Mouse (Mus musculus) intestine, embryonic 14.5 days (tissue): ENCODE results near the gene Adcy7. TPM values are rescaled to one million over a fixed set of nuclear protein-coding genes. Genes with fewer than 3 reads are reported as not detected.

Source experiments
- ATAC-seq: fragments of 200-750 bp; cut with Nextera tagmentation; replicated peaks from 2 replicates; pipeline ENCODE4 v1.8.0; 2017; ENCODE audit warnings: low read depth, moderate number of reproducible peaks, moderate TSS enrichment, moderate library complexity; ENCODE audit not compliant: low FRiP score, low TSS enrichment
- DNase-seq: peaks from one replicate; pipeline ENCODE4 v3.0.0-alpha.2; 2018; ENCODE audit warnings: low spot score
- H3K27ac ChIP-seq: fragments of 300-500 bp; sonication (generic); 2 replicates; pipeline ENCODE4 v1.5.1; 2014; ENCODE audit warnings: low read depth, mild to moderate bottlenecking, control low read depth
- H3K27me3 ChIP-seq: fragments of 300-500 bp; sonication (generic); replicated peaks from 2 replicates; pipeline ENCODE4 v1.6.1; 2014; ENCODE audit warnings: low read length, control low read depth; ENCODE audit not compliant: control insufficient read depth, insufficient read depth
- H3K36me3 ChIP-seq: fragments of 300-500 bp; sonication (generic); 2 replicates; pipeline ENCODE4 v1.6.1; 2014; ENCODE audit warnings: low read length, control low read depth; ENCODE audit not compliant: control insufficient read depth, insufficient read depth
- H3K4me1 ChIP-seq: fragments of 300-500 bp; sonication (generic); replicated peaks from 2 replicates; pipeline ENCODE4 v1.6.1; 2014; ENCODE audit warnings: low read length, control low read depth, mixed read lengths; ENCODE audit not compliant: control insufficient read depth, insufficient read depth
- H3K4me2 ChIP-seq: fragments of 300-500 bp; sonication (generic); 2 replicates; pipeline ENCODE4 v1.6.1; 2014; ENCODE audit warnings: low read length
- H3K4me3 ChIP-seq: fragments of 300-500 bp; sonication (generic); 2 replicates; pipeline ENCODE4 v1.5.1; 2014; ENCODE audit warnings: low read depth, low read length, control low read depth, mixed read lengths
- H3K9ac ChIP-seq: fragments of 300-500 bp; sonication (generic); 2 replicates; pipeline ENCODE4 v1.6.1; 2014; ENCODE audit warnings: mild to moderate bottlenecking, low read length
- H3K9me3 ChIP-seq: fragments of 300-500 bp; sonication (generic); 2 replicates; pipeline ENCODE4 v1.6.1; 2016; ENCODE audit warnings: low read length, control low read depth; ENCODE audit not compliant: control insufficient read depth
- WGBS: fragments of 180-500 bp; shearing (Covaris S2); extraction: QIAGEN DNeasy Blood & Tissue Kit; methylation state at CpG from one replicate; pipeline ENCODE4 v1.1.7; 2014; 5-methylcytosine and 5-hydroxymethylcytosine counted together
- polyA plus RNA-seq: library from polyadenylated mRNA; unstranded; fragments of >200 nt; fragmentation: Nextera tagmentation; extraction: Ambion mirVana; gene quantifications from 2 replicates; pipeline ENCODE4 v1.2.1, GENCODE M21; 2014

Adcy7 gene
- polyA plus RNA-seq, 1 experiment from 2014 or later: 2.3 TPM

- Histone ChIP-seq H3K27ac (no peak overlapping the region), H3K4me1 (peaks cover 14% of the 10 kb centered on the region), H3K9ac (no peak overlapping the region), H3K27me3 (peaks cover under 1% of the 10 kb centered on the region; the same call in 1 of the 2 replicates), H3K9me3 (no peaks in the 10 kb centered on the region), H3K4me2 (no peak overlapping the region), H3K36me3 (no peaks in the 10 kb centered on the region), H3K4me3 (no peak overlapping the region)
- ATAC-seq (no peak), DNase-seq (peak; percentile 94)
- 43% methylated on average over 10 of the region's 10 CpGs for WGBS
These were observed 5.9 kb upstream of the Adcy7 start for GRCm38 (mm10) chr8:88266170-88266800.

DNA sequence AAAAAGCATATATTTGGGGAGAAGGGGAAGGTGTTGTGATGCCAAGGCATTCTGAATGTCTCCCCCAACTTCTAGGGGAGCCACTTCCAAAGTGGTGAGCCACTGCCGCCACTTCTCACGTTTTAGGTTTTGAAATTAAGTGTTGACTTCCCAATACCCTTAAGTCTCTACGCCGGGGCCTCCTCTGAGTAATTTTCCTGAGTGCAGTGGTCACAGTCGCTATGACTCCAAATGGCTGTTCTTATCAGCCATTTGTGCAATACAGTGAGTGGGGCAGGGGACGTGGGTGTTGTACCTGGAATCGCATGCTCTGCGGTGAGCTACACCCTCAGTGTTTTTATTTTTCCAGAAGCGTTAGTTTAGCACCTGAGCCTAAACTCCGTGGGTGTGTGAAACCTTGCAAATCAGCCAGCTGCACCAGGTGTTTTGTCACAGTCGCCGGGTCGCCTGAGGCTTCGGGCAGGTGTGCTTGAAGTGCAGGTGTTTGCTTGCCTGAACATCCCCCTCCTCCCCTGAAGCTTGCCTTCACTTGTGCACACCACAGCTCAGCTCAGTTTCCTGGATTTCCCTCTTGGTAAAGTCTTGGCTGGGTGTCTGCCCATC lies 5.3 kb upstream of the Adcy7 start:
- H3K27me3 ChIP-seq: peaks cover 7% of the 10 kb centered on the region; the same call in 1 of the 2 replicates
- WGBS: 88% methylated on average over 14 of the region's 14 CpGs
- no peak overlapping the region for H3K9ac ChIP-seq
- no peaks in the 10 kb centered on the region for H3K36me3 ChIP-seq
- no peak overlapping the region for H3K27ac ChIP-seq
- DNase-seq (no peak), ATAC-seq (no peak)
- peaks cover 14% of the 10 kb centered on the region for H3K4me1 ChIP-seq
- no peak overlapping the region for H3K4me2 ChIP-seq
- H3K9me3 ChIP-seq: no peaks in the 10 kb centered on the region
- H3K4me3 ChIP-seq: no peak overlapping the region

DNA sequence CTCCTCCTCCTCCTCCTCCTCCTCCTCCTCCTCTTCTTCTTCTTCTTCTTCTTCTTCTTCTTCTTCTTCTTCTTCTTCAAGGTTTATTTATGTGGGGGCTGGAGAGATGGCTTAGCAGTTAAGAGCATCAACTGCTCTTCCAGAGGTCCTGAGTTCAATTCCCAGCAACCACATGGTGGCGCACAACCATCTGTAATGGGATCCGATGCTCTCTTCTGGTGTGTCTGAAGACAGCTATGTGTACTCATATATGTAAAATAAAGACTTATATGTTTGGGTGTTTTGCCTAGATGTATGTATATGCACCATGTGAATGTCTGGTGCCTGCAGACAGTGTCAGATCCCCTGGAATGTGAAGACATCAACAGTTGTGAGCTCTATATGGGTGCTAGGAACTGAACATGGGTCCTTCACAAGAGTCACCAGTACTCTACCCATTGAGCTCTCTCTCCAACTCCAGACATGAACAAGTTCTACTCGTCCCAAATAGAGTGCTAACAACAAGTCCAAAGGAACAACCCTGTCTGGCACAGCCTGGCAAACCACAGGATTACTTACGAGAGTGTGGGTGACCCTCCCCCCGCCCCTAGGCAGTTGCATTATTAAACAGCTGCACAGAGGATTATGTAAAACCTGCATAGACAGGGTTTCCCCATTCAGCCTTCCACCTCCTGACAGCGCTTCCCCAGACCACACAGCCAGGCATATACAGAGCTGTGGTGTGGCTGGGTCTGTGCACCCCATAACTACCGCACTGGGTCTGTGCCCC lies 2.9 kb upstream of the Adcy7 start:
- WGBS: 69% methylated on average over 7 of the region's 7 CpGs
- H3K4me1 ChIP-seq: peaks cover 7% of the 10 kb centered on the region
- H3K4me3 ChIP-seq: no peak overlapping the region
- H3K4me2 ChIP-seq: no peak overlapping the region
- H3K9me3 ChIP-seq: no peaks in the 10 kb centered on the region
- DNase-seq (no peak), ATAC-seq (no peak)
- H3K27me3 ChIP-seq: peaks cover 25% of the 10 kb centered on the region
- no peaks in the 10 kb centered on the region for H3K36me3 ChIP-seq
- no peak overlapping the region for H3K9ac ChIP-seq
- H3K27ac ChIP-seq: no peak overlapping the region

- DNase-seq (no peak), ATAC-seq (no peak)
- H3K4me2 ChIP-seq: no peak overlapping the region
- H3K36me3 ChIP-seq: no peaks in the 10 kb centered on the region
- H3K27ac ChIP-seq: no peak overlapping the region
- no peaks in the 10 kb centered on the region for H3K9me3 ChIP-seq
- H3K4me1 ChIP-seq: peaks cover 7% of the 10 kb centered on the region
- no peak overlapping the region for H3K4me3 ChIP-seq
- peaks cover 29% of the 10 kb centered on the region for H3K27me3 ChIP-seq
- H3K9ac ChIP-seq: no peak overlapping the region
- WGBS: 72% methylated on average over 3 of the region's 3 CpGs
These were observed 2.1 kb upstream of the Adcy7 start for GRCm38 (mm10) chr8:88270086-88270485.

GRCm38 (mm10) chr8:88273051-88273430 lies 838 bp downstream of the Adcy7 start:
- WGBS: 66% methylated on average over 7 of the region's 7 CpGs
- ATAC-seq: no peak

DNA sequence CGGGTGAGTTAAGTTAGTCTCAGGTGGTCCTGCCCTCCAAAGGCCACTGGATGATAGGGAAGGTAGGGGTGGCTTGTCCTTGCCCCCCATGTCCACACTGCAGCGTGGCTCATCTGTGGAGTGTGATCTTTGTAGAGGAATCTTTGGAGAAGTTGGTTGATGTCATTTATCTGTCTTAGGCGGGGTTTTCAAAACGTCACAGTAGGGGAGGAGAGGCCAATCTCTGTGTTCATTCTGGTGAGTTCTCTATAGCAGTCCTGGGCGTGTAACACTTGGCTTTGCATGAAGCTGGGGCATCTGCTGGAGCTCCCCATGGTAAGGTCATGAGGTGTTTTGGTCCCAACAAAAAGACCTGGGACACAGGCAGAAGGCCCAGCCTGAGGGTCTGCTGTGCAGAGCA lies 1.9 kb downstream of the Adcy7 start:
- Histone ChIP-seq H3K4me1 (no peaks in the 10 kb centered on the region), H3K9ac (no peak overlapping the region), H3K4me3 (no peak overlapping the region), H3K27ac (no peak overlapping the region), H3K36me3 (no peaks in the 10 kb centered on the region), H3K4me2 (no peak overlapping the region), H3K27me3 (peaks cover 29% of the 10 kb centered on the region), H3K9me3 (no peaks in the 10 kb centered on the region)
- ATAC-seq (no peak), DNase-seq (no peak)
- 86% methylated on average over 5 of the region's 5 CpGs for WGBS

More at GRCm38 (mm10) chr8:88273051-88273430, 838 bp downstream of the Adcy7 start:
- Histone ChIP-seq H3K27ac (no peak overlapping the region), H3K4me1 (no peaks in the 10 kb centered on the region), H3K36me3 (no peaks in the 10 kb centered on the region), H3K4me3 (no peak overlapping the region), H3K9me3 (no peaks in the 10 kb centered on the region), H3K27me3 (peaks cover 29% of the 10 kb centered on the region), H3K4me2 (peak overlapping the region; percentile 86), H3K9ac (no peak overlapping the region)
- no peak for DNase-seq

GRCm38 (mm10) chr8:88279220-88279619 lies 7.0 kb downstream of the Adcy7 start:
- DNase-seq: no peak
- 57% methylated on average over 5 of the region's 5 CpGs for WGBS

DNA sequence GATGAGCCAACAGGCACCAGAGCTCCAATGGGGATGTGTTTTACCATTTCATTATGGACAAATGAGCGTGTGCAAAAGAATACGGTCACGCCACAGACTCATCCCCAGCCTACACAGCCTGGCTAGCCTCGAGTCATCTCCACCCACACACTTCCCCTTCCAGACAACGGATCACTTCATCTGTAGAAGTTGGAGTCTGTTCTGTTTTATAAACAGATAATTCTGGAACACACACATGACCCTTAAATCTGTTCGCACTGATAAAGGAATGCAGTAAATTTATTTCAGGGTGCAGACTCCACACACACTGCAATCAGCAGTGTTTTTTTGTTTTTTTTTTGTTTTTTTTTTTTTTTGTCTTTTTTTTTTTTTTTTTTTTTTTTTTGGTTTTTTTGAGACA lies 7.5 kb downstream of the Adcy7 start:
- WGBS: 46% methylated on average over 6 of the region's 6 CpGs
- no peaks in the 10 kb centered on the region for H3K36me3 ChIP-seq
- H3K9ac ChIP-seq: no peak overlapping the region
- ATAC-seq: no peak
- no peak for DNase-seq
- no peaks in the 10 kb centered on the region for H3K27me3 ChIP-seq
- no peak overlapping the region for H3K4me2 ChIP-seq
- H3K9me3 ChIP-seq: no peaks in the 10 kb centered on the region
- 0 out of 2 replicates have a peak, but pooled peaks cover 6% of the 10 kb centered on the region for H3K4me1 ChIP-seq
- no peak overlapping the region for H3K27ac ChIP-seq
- H3K4me3 ChIP-seq: no peak overlapping the region

More at GRCm38 (mm10) chr8:88279220-88279619, 7.0 kb downstream of the Adcy7 start:
- Histone ChIP-seq H3K4me2 (no peak overlapping the region), H3K4me1 (0 out of 2 replicates have a peak, but pooled peaks cover 6% of the 10 kb centered on the region), H3K4me3 (no peak overlapping the region), H3K9ac (no peak overlapping the region), H3K36me3 (no peaks in the 10 kb centered on the region), H3K27me3 (0 out of 2 replicates have a peak, but pooled peaks cover 4% of the 10 kb centered on the region), H3K9me3 (no peaks in the 10 kb centered on the region), H3K27ac (no peak overlapping the region)
- no peak for ATAC-seq
